Mouse (Mus musculus): ENCODE measurements around the gene Elmod3. TPM values are rescaled to one million over a fixed set of nuclear protein-coding genes. Genes with fewer than 3 reads are reported as not detected.

Elmod3 gene
- polyA plus RNA-seq, 1 experiment from 2014 or later = 22.4 TPM

GRCm38 (mm10) chr6:72527070-72527469, 71.1 kb downstream of the Elmod3 start:
- H3K27me3 ChIP-seq = no peaks in the 10 kb centered on the region
- ATAC-seq (no peak), DNase-seq (ENCODE audit: low read depth, low spot score) (no peak)
- ChIA-PET CTCF (no interaction called here), POLR2A (no interaction called here)
- TF ChIP-seq CTCF (IDR thresholded peaks at IDR 0.05) = no peak
- in situ Hi-C loops (cut with MboI; ENCODE audit: low pct_unique_long_range_greater_than_20kb) = no loop called here

DNA sequence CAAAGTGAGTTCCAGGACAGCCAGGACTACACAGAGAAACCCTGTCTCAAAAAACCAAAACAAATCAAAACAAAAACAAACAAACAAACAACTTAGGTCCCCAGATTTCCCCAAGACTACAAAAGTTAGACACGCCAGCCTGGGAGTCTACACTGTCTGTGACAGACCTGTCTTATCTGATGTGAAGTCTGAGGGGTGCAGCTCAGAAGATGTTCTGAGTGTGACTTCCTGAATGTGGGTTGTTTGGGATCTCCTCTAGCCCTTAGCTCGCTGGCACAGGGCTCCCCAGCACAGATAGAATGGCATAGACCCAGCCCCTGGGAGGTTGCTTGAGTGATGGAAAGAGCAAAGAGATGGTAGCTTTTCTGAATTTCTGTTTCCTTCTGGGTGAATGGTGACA, 74.1 kb downstream of the Elmod3 start:
- CTCF ChIA-PET = no interaction called here
- no peak for DNase-seq (ENCODE audit: low read depth, low spot score)
- TF ChIP-seq CTCF (IDR thresholded peaks at IDR 0.05) = no peak
- H3K27me3 ChIP-seq = no peaks in the 10 kb centered on the region
- POLR2A ChIA-PET = no interaction called here
- in situ Hi-C loops (cut with MboI; ENCODE audit: low pct_unique_long_range_greater_than_20kb) = no loop called here
- ATAC-seq = no peak

DNA sequence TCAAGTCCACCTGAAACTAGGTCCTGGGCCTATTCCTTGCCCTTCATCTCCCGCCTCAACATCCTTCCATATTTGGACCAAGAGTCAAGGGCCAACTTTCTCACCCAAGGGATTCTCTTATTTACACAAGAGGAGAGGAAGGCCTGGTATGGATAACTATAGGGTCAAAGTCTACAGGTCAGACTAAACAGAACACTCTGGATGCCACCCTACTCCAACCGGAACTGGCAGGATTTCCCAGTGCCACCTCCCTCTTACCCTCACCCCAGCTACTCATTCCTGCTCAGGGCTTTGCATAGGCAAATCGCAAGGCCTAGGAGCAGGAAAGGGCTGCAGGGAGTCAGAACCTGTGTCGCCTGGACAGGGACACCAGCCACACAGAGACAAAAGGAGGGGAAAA, 75.0 kb downstream of the Elmod3 start:
- ChIA-PET CTCF (no interaction called here), POLR2A (no interaction called here)
- DNase-seq (ENCODE audit: low read depth, low spot score) (no peak), ATAC-seq (no peak)
- no peaks in the 10 kb centered on the region for H3K27me3 ChIP-seq
- no peak for TF ChIP-seq CTCF (IDR thresholded peaks at IDR 0.05)
- in situ Hi-C loops (cut with MboI; ENCODE audit: low pct_unique_long_range_greater_than_20kb) = no loop called here

GRCm38 (mm10) chr6:72522288-72522687, 75.9 kb downstream of the Elmod3 start:
- DNase-seq (ENCODE audit: low read depth, low spot score) (no peak), ATAC-seq (no peak)
- TF ChIP-seq CTCF (IDR thresholded peaks at IDR 0.05) = no peak
- in situ Hi-C loops (cut with MboI; ENCODE audit: low pct_unique_long_range_greater_than_20kb) = no loop called here
- H3K27me3 ChIP-seq = no peaks in the 10 kb centered on the region
- ChIA-PET POLR2A (no interaction called here), CTCF (no interaction called here)

GRCm38 (mm10) chr6:72521607-72522006, 76.6 kb downstream of the Elmod3 start, which contains the start of gene Sh2d6:
Sh2d6 (minus strand) TSS chr6:72521707.
- ChIA-PET CTCF (interaction anchor here (0.7 kb wide), 1 partner anchor 90 kb away, joined by 3 read pairs; no protein-coding TSS in a partner anchor), POLR2A (no interaction called here)
- no peak for TF ChIP-seq CTCF (IDR thresholded peaks at IDR 0.05)
- in situ Hi-C loops (cut with MboI; ENCODE audit: low pct_unique_long_range_greater_than_20kb) = no loop called here
- no peak for ATAC-seq
- H3K27me3 ChIP-seq = no peaks in the 10 kb centered on the region
- DNase-seq (ENCODE audit: low read depth, low spot score) = no peak

DNA sequence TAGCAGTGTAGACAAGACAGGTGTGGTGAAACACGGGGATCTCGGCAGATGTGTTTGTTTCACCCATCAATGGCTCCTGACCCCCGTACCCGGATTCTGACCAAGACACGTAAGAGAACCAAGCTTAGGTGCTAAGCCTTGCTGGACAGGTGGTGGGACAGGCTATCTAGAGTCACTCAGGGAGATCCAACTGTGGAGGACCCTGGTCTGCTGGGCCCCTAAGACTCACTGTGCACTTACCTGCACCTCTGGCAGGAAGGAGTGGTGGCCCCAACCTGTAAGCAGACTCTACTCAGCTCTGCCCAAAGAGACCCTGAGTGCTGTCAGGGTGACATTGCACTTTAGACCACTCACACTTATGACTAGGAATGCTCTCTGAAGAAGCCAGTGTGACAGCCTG, 77.3 kb downstream of the Elmod3 start:
- DNase-seq (ENCODE audit: low read depth, low spot score) (no peak), ATAC-seq (no peak)
- CTCF ChIA-PET = no interaction called here
- TF ChIP-seq CTCF (IDR thresholded peaks at IDR 0.05) = no peak
- in situ Hi-C loops (cut with MboI; ENCODE audit: low pct_unique_long_range_greater_than_20kb) = no loop called here
- POLR2A ChIA-PET = no interaction called here
- H3K27me3 ChIP-seq = no peaks in the 10 kb centered on the region

DNA sequence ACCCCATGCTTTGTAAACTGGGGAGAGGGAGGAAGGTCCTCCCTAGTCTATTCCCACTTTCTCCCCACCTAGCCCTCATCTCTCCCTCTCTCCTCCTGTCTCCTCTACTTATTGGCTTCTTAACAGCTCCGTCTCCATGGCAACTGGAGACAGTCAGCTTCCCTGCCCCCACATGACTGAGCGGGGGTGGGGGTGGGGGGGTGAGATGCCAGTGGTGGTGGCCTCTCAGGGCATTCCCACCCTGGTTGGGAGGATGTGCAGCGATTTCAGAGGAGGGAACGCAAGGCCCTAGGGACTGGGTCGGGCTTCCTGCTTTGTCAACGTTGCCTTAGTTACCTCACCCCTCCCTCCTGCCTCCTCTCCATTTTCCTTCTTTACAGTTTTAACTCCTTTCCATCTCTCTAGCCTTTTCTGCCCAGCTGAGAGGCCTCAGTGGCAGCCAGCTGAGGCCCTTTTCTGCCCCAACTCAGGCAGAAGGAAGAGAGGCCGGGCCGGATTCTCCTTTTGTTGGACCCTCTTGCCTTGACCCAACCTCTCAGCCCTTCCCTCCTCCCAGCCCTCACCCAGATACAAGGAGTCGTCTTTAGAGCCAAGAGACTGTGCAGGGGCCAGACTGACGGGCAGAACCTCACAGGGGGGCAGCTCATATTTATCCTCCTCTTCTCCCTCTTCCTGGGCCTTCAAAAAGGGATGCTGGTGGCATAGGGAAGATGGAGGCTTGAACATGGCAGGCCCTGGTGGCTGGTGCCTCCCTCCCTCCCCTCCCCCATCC, 78.1 kb downstream of the Elmod3 start:
- ChIA-PET POLR2A (interaction anchor here (0.8 kb wide), 1 partner anchor 12 kb away, joined by 3 read pairs; no protein-coding TSS in a partner anchor), CTCF (interaction anchor here (1.1 kb wide), 1 partner anchor 10 kb away, joined by 3 read pairs; no protein-coding TSS in a partner anchor)
- in situ Hi-C loops (cut with MboI; ENCODE audit: low pct_unique_long_range_greater_than_20kb) = no loop called here
- no peak for DNase-seq (ENCODE audit: low read depth, low spot score)
- TF ChIP-seq CTCF (IDR thresholded peaks at IDR 0.05) = no peak
- no peaks in the 10 kb centered on the region for H3K27me3 ChIP-seq
- no peak for ATAC-seq

DNA sequence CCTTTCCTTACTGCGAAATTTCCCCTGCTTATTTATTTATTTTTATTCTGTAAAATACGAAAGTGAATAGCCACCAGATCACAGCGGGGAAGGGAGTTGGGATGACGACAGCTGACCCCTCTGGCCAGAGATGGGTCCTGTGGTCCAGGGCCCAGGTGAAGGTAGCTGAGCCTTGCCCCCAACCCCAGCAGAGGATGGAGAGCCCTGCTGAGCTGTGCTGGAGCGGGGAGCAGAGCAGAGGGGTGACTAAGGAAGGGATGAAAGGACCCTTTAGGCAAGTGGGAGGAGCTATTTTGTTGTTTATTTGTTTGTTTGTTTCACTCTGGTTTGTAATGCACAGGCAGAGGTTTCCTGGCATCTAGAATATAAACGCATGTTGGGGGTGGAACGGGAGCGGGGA, 78.9 kb downstream of the Elmod3 start:
- ChIA-PET POLR2A (interaction anchor here (0.6 to 0.8 kb wide), 2 partner anchors 13 to 270 kb away, joined by 3 to 4 read pairs; no protein-coding TSS in a partner anchor), CTCF (interaction anchor here (1.1 kb wide), 1 partner anchor 9 kb away, joined by 3 read pairs; no protein-coding TSS in a partner anchor)
- in situ Hi-C loops (cut with MboI; ENCODE audit: low pct_unique_long_range_greater_than_20kb) = no loop called here
- no peaks in the 10 kb centered on the region for H3K27me3 ChIP-seq
- ATAC-seq (no peak), DNase-seq (ENCODE audit: low read depth, low spot score) (no peak)
- no peak for TF ChIP-seq CTCF (IDR thresholded peaks at IDR 0.05)

DNA sequence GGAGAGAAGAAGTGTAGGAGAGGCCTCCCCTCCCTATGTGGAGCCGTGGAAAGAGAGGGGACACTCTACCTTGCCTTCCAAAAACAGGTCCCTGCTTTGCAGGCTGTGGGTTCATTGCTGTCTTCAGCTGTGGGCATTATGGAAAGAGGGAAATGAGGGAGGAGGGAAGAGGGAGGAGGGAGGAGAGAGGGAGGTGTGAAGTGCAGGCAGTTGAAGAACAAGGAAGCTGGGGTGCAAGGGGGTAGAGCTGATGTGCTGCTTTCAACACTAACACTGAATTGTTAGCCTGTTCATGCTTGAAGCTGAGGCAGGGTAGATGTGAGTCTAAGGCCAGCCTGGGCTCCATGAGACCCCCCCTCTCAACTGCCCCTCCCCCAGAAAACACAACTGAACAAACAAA, 79.4 kb downstream of the Elmod3 start:
- no peak for TF ChIP-seq CTCF (IDR thresholded peaks at IDR 0.05)
- ATAC-seq (no peak), DNase-seq (ENCODE audit: low read depth, low spot score) (no peak)
- ChIA-PET POLR2A (interaction anchor here (0.6 kb wide), 1 partner anchor 269 kb away, joined by 4 read pairs; no protein-coding TSS in a partner anchor), CTCF (interaction anchor here (1.1 kb wide), 1 partner anchor 9 kb away, joined by 3 read pairs; no protein-coding TSS in a partner anchor)
- in situ Hi-C loops (cut with MboI; ENCODE audit: low pct_unique_long_range_greater_than_20kb) = no loop called here
- H3K27me3 ChIP-seq = no peaks in the 10 kb centered on the region

Other genes starting within 250 kb of the Elmod3 start
- 39.8 TPM for gene Tmem150a, start 243.0 kb downstream of the Elmod3 start, polyA plus RNA-seq (2021)
- gene Rnf181, start 231.5 kb downstream of the Elmod3 start, polyA plus RNA-seq (2021) = 98.4 TPM
- gene Vamp5, start 217.9 kb downstream of the Elmod3 start, polyA plus RNA-seq (2021) = 33.2 TPM
- 189 TPM for gene Vamp8, start 207.7 kb downstream of the Elmod3 start, polyA plus RNA-seq (2021)
- 36.3 TPM for gene Ggcx, start 184.1 kb downstream of the Elmod3 start, polyA plus RNA-seq (2021)
- gene Mat2a, start 158.9 kb downstream of the Elmod3 start, polyA plus RNA-seq (2021) = 181 TPM
- gene Sh2d6, start 76.7 kb downstream of the Elmod3 start, polyA plus RNA-seq (2021) = 0.26 TPM
- gene Capg, start 54.0 kb downstream of the Elmod3 start, polyA plus RNA-seq (2021) = 230 TPM
- gene Retsat, start 62 bp upstream of the Elmod3 start, polyA plus RNA-seq (2021) = 86.5 TPM
- gene Tgoln1, start 18.6 kb upstream of the Elmod3 start, polyA plus RNA-seq (2021) = 119 TPM
- gene Tcf7l1, start 190.8 kb upstream of the Elmod3 start, polyA plus RNA-seq (2021) = 8.8 TPM